Mouse (Mus musculus): ENCODE data around the gene Spindoc. TPM values are rescaled to one million over a fixed set of nuclear protein-coding genes. Genes with fewer than 3 reads are reported as not detected.

Gene Spindoc
- total RNA-seq (2014; fragmentation: Nextera tagmentation) = 15.7 and 23.7 TPM in 2 replicates
- 6.2 and 15.9 TPM in 2 replicates for total RNA-seq (2017)

GRCm38 (mm10) chr19:7382903-7383865 lies at the start of gene Spindoc:
Gene Spindoc (minus strand): TSS chr19:7382994.
- ATAC-seq (replicated peaks; ENCODE audit: low FRiP score, low TSS enrichment, poor library complexity, severe bottlenecking) = peak; percentile 96

- ATAC-seq (replicated peaks; ENCODE audit: low FRiP score, low TSS enrichment, poor library complexity, severe bottlenecking) = no peak
Observed at GRCm38 (mm10) chr19:7425398-7425775, 42.6 kb upstream of the Spindoc start.

- ATAC-seq (replicated peaks; ENCODE audit: low FRiP score, low TSS enrichment, poor library complexity, severe bottlenecking) = no peak
Observed at GRCm38 (mm10) chr19:7424590-7425397, 42.0 kb upstream of the Spindoc start.

DNA sequence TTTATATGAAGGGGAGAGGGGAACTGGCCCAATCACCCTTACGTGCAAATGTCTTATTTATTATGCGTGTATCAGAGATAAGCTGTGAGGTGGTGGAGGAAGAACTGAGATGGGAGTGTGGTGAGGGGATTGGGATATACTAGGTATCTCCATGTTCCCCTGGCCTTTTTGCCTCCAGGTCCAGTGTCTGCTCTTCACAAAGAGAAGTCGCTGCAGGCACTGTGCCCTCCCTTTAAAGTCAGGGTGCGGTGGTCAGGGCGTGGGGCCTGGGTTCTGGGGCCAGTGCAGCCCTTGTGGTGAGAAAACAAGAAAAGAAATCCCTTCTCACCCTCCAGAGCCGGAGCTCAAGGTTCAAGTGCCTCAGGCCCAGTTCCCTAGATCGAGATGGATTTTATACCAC lies 41.3 kb upstream of the Spindoc start:
- ATAC-seq (replicated peaks; ENCODE audit: low FRiP score, low TSS enrichment, poor library complexity, severe bottlenecking) = no peak

DNA sequence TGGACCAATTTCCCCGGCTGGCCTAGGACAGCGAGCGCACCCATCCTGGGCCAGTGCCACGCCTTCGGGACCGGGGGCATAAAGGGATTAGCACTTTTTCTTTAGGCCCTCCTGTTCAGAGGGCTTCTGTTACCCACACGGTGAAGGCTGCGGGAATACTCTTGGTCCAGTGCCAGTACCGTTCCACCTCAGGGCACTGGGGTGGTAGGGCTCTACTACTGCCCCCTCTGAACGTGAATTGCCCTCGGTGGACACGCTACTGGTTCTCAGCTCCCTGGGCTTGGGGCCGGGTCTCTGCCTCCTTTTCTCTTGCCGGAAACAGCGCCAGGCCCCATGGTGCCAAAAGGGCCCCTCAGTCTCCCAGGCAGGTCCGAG lies 40.8 kb upstream of the Spindoc start:
- ATAC-seq (replicated peaks; ENCODE audit: low FRiP score, low TSS enrichment, poor library complexity, severe bottlenecking) = no peak

GRCm38 (mm10) chr19:7423028-7423655 lies 40.3 kb upstream of the Spindoc start:
- no peak for ATAC-seq (replicated peaks; ENCODE audit: low FRiP score, low TSS enrichment, poor library complexity, severe bottlenecking)

DNA sequence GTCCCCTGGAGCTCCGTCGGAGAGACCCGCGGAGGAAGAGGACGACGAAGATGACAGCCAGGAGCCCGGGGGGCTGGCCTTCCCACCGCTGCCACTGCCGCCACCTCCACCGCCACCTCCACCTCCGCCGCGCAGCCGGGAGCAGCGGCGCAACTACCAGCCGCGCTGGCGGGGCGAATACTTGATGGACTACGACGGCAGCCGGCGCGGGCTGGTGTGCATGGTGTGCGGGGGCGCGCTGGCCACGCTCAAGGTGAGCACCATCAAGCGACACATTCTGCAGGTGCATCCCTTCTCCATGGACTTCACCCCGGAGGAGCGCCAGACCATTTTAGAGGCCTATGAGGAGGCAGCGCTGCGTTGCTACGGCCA lies 39.8 kb upstream of the Spindoc start:
- ATAC-seq (replicated peaks; ENCODE audit: low FRiP score, low TSS enrichment, poor library complexity, severe bottlenecking) = no peak

GRCm38 (mm10) chr19:7421602-7422591 lies 39.1 kb upstream of the Spindoc start:
- ATAC-seq (replicated peaks; ENCODE audit: low FRiP score, low TSS enrichment, poor library complexity, severe bottlenecking) = no peak

- no peak for ATAC-seq (replicated peaks; ENCODE audit: low FRiP score, low TSS enrichment, poor library complexity, severe bottlenecking)
Observed at GRCm38 (mm10) chr19:7420841-7421601, 38.2 kb upstream of the Spindoc start.

DNA sequence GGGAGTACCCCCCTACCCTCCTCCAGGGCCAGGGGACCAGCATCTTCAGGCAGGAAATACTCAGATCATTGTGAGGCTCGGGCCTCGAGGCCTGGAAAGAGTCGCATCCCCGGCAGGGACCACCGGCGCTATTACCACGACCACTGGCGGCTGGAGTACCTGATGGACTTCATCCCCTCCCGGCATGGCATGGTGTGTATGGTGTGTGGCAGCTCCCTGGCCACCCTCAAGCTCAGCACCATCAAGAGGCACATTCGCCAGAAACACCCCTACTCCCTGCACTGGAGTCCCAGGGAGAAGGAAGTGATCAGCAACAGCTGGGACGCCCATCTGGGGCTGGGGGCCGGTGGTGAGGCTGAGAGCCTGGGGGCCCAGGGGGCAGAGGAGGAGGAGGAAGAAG lies 37.3 kb upstream of the Spindoc start:
- ATAC-seq (replicated peaks; ENCODE audit: low FRiP score, low TSS enrichment, poor library complexity, severe bottlenecking) = no peak

DNA sequence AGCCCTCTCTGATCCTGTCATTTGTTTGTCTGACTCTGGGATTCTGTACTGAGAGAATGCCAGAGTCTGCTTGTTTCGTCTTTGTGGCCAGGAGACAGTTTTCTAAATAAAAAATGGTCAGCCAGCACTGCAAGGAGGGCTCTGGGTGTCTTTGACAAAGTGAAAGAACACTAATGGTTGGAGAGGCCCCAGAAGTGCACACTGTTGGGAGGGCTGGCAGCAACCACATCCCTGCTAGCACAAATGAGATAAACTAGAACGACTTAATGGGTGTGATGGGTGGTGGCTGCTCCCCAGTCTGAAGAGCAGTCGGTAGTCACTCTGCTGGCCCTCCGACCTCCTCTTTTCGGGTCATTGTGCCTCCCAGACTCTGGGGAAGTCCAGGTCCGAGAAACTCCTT lies 36.3 kb upstream of the Spindoc start:
- ATAC-seq (replicated peaks; ENCODE audit: low FRiP score, low TSS enrichment, poor library complexity, severe bottlenecking) = peak; percentile 64

- ATAC-seq (replicated peaks; ENCODE audit: low FRiP score, low TSS enrichment, poor library complexity, severe bottlenecking) = 0 out of 2 replicates have a peak, but pooled peaks have one; percentile 45
Observed at GRCm38 (mm10) chr19:7417911-7418849, 35.4 kb upstream of the Spindoc start.

GRCm38 (mm10) chr19:7416834-7417735 lies 34.3 kb upstream of the Spindoc start, which contains the start of gene 2700081O15Rik:
Gene 2700081O15Rik (plus strand): TSS chr19:7417625.
- ATAC-seq (replicated peaks; ENCODE audit: low FRiP score, low TSS enrichment, poor library complexity, severe bottlenecking) = no peak

DNA sequence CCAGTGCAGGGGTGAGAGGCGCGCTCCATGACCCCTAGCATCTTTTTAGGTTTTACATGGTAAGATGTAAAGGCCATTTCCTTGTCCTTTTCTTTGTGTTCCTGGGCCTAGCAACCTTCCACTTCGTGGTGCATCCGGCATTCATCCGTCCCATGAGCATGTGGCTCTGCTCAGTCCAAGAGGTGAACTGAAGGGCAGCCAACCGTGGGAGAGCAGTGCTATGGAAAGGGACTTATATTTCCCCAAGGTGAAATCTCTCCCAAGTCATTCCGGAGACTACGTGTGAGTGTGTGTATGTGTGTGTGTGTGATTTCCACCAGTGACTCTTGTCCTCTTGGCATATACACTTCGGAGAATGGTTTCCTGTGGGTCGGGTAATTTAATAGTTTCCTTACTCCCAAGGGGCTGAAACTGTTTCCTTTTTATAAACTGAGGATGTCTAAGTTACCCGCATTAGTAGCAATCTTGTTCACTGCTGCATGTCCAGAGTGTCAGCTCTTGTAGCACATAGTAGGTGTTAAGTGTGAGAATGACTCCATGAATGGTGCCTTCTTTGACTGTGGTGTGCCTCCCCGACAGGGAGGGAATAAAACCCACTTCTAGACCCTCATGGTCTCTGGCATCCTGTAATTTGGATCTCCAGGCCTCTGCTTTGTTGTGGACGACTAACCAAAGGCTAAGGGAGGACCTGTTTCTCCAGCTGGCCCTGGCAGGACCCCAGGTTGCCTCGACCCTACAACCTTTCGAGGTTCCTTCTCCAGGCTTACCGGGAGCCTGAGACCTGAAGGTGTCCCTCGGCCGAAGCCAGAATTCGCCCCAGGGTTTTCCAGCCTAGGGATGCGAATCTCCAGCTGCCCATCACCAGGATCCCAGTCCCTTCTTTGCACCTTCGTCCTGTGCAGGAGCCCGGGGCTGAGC lies 33.4 kb upstream of the Spindoc start:
- ATAC-seq (replicated peaks; ENCODE audit: low FRiP score, low TSS enrichment, poor library complexity, severe bottlenecking) = no peak

- ATAC-seq (replicated peaks; ENCODE audit: low FRiP score, low TSS enrichment, poor library complexity, severe bottlenecking) = 0 out of 2 replicates have a peak, but pooled peaks have one; percentile 30
Observed at GRCm38 (mm10) chr19:7412361-7412760, 29.6 kb upstream of the Spindoc start.
